Mouse (Mus musculus): ENCODE data around the gene Ssxb2. TPM values are rescaled to one million over a fixed set of nuclear protein-coding genes. Genes with fewer than 3 reads are reported as not detected.
"Not testable (repeated sequence)": the region's sequence is repeated elsewhere in the genome, so short reads cannot be mapped to it uniquely, and the experiment has no call there.

Gene Ssxb2
- not detected in 2 replicates for polyA plus RNA-seq (2015; fragmentation: Nextera tagmentation; extraction: Ambion mirVana)

DNA sequence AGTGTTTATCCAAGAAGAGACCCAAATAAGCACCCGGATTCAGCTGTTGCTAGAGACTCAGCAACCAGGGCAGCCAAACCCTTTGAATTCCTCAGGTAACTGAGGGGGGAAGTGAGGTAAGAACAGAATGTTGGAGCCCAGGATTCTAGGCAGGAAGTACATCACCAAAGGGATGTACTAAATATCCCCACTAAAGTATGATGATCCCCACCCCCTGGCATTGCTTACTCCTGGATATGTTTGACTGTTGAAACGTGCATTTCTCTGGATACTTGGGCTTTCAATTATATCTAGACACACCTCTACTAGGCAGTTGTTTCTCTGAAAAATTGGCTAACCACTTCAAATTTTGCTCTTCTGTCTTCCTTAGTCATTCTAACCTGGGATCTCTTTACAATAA is at the start of gene Ssxb2:
Gene Ssxb2 (minus strand): TSS at position 101 of the 400 bp plus-strand sequence.
- not testable (repeated sequence) for H3K27ac ChIP-seq (ENCODE audit: low read depth, low read length); H3K4me1 ChIP-seq (replicated peaks; ENCODE audit: control insufficient read depth, insufficient read depth, low read length); H3K9me3 ChIP-seq (ENCODE audit: control insufficient read depth); H3K4me3 ChIP-seq (ENCODE audit: low read depth, low read length); ATAC-seq; H3K36me3 ChIP-seq (ENCODE audit: control insufficient read depth, insufficient read depth); H3K9ac ChIP-seq (ENCODE audit: low read depth, low read length); H3K27me3 ChIP-seq (replicated peaks; ENCODE audit: control insufficient read depth, insufficient read depth, low read length); H3K4me2 ChIP-seq (replicated peaks; ENCODE audit: low read depth)
- WGBS: 60% methylated on average over 2 of the region's 2 CpGs

DNA sequence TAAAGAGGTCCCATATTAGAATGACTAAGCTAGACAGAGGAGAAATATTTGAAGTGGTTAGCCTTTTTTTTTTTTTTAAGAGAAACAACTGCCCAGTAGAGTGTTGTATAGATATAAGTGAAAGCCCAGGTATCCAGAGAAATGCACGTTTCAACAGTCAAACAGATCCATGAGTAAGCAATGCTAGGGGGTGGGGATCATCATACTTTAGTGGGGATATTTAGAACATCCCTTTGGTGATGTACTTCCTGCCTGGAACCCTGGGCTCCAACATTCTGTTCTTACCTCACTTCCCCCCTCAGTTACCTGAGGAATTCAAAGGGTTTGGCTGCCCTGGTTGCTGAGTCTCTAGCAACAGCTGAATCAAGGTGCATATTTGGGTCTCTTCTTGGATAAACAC is 48.5 kb downstream of the Ssxb2 start, which contains the start of gene Ssxb1:
Gene Ssxb1 (plus strand): TSS at position 301 of the 400 bp plus-strand sequence.
- not testable (repeated sequence) for H3K4me3 ChIP-seq (ENCODE audit: low read depth, low read length); H3K4me2 ChIP-seq (replicated peaks; ENCODE audit: low read depth); H3K9me3 ChIP-seq (ENCODE audit: control insufficient read depth); H3K36me3 ChIP-seq (ENCODE audit: control insufficient read depth, insufficient read depth); H3K27ac ChIP-seq (ENCODE audit: low read depth, low read length); H3K27me3 ChIP-seq (replicated peaks; ENCODE audit: control insufficient read depth, insufficient read depth, low read length); H3K9ac ChIP-seq (ENCODE audit: low read depth, low read length); ATAC-seq; H3K4me1 ChIP-seq (replicated peaks; ENCODE audit: control insufficient read depth, insufficient read depth, low read length)
- WGBS: 47% methylated on average over 1 of the region's 1 CpGs

Other genes starting within 250 kb of the Ssxb2 start
- gene Ftsj1, start 209.3 kb downstream of the Ssxb2 start, polyA plus RNA-seq (2015; fragmentation: Nextera tagmentation; extraction: Ambion mirVana): 13.1 and 14.1 TPM in 2 replicates
- gene Slc38a5, start 190.6 kb downstream of the Ssxb2 start, polyA plus RNA-seq (2015; fragmentation: Nextera tagmentation; extraction: Ambion mirVana): 1.1 and 1.3 TPM in 2 replicates
- not detected in 2 replicates for gene Ssxb10, start 134.3 kb downstream of the Ssxb2 start, polyA plus RNA-seq (2015; fragmentation: Nextera tagmentation; extraction: Ambion mirVana)
- gene Ssxb9, start 94.7 kb downstream of the Ssxb2 start, polyA plus RNA-seq (2015; fragmentation: Nextera tagmentation; extraction: Ambion mirVana): not detected in 2 replicates
- gene Ssxb1, start 48.4 kb downstream of the Ssxb2 start, polyA plus RNA-seq (2015; fragmentation: Nextera tagmentation; extraction: Ambion mirVana): not detected in 2 replicates
- gene Gm14459, start 63.2 kb upstream of the Ssxb2 start, polyA plus RNA-seq (2015; fragmentation: Nextera tagmentation; extraction: Ambion mirVana): not detected in 2 replicates
- gene Ssxb6, start 86.5 kb upstream of the Ssxb2 start, polyA plus RNA-seq (2015; fragmentation: Nextera tagmentation; extraction: Ambion mirVana): not detected in 2 replicates
- gene Ssxb3, start 130.1 kb upstream of the Ssxb2 start, polyA plus RNA-seq (2015; fragmentation: Nextera tagmentation; extraction: Ambion mirVana): not detected in 2 replicates
- gene Ssxb8, start 229.1 kb upstream of the Ssxb2 start, polyA plus RNA-seq (2015; fragmentation: Nextera tagmentation; extraction: Ambion mirVana): not detected in 2 replicates

Data from intestine, postnatal 0 days (tissue).